11 mouse cellular contexts compared by ENCODE assay signal in genomic region chr10:75056255-75056654, GRCm38 (mm10). TPM values are rescaled to one million over a fixed set of nuclear protein-coding genes. Genes with fewer than 3 reads are reported as not detected.
DNase-seq lines count a peak whose midpoint lies in the region; ATAC-seq and TF ChIP-seq lines count a peak whose summit lies in the region.
"Had no signal": no experiment of that assay in that cellular context is flagged by ENCODE, and none has a peak within 500 bp of the region (broad histone marks: within the 10 kb centered on the region; RNA-seq: fewer than 3 reads in every experiment).

No protein-coding gene starts in this region.

- peaks cover 19% of the 10 kb centered on the region for H3K27me3 ChIP-seq in liver, embryonic 14.5 days (ENCODE audit: control insufficient read depth, insufficient read depth, low read length)
- H3K27me3 ChIP-seq: embryonic facial prominence, embryonic 13.5 days; limb, embryonic 13.5 days had no signal

- 23% methylated on average over 4 of the region's 4 CpGs for WGBS in liver, embryonic 14.5 days (ENCODE audit: insufficient replicate concordance)
- 48% methylated on average over 4 of the region's 4 CpGs for WGBS in lung, adult 2 months

- no peak overlapping the region for H3K9ac ChIP-seq in liver, embryonic 14.5 days (replicated peaks)
- H3K9ac ChIP-seq: embryonic facial prominence, embryonic 13.5 days; limb, embryonic 13.5 days had no signal

- peaks cover 2 to 41% of the 10 kb centered on the region in 2 experiments; a peak in 3 of 4 replicates for H3K4me1 ChIP-seq in liver, embryonic 14.5 days (replicated peaks; ENCODE audit: control insufficient read depth in 2 of 2, insufficient read depth in 2 of 2, low read length in 1 of 2)
- 0 out of 2 replicates have a peak, but pooled peaks cover 2% of the 10 kb centered on the region for H3K4me1 ChIP-seq in lung, adult 2 months (ENCODE audit: control insufficient read depth, insufficient read depth, low read length)

- peak; percentile 21; the same call in 1 of the 2 replicates for ATAC-seq in liver, embryonic 14.5 days (ENCODE audit: insufficient read depth)
- ATAC-seq in activated CD4-positive, CD25-positive, alpha-beta regulatory T cell, adult 4 months: no peak
- no peak for ATAC-seq in erythroblast, adult 5-6 weeks (replicated peaks; ENCODE audit: low FRiP score, poor library complexity, severe bottlenecking)

- H3K4me2 ChIP-seq in liver, embryonic 14.5 days (ENCODE audit: low read depth): no peak overlapping the region
- H3K4me2 ChIP-seq: embryonic facial prominence, embryonic 13.5 days; limb, embryonic 13.5 days had no signal

- no peak for TF ChIP-seq EP300 in liver, embryonic 14.5 days (IDR thresholded peaks at IDR 0.05; ENCODE audit: low read depth)

- H3K36me3 ChIP-seq in liver, embryonic 14.5 days (replicated peaks; ENCODE audit: control insufficient read depth, insufficient read depth, low read depth): no peaks in the 10 kb centered on the region
- H3K36me3 ChIP-seq: embryonic facial prominence, embryonic 13.5 days; limb, embryonic 13.5 days had no signal

- no peak overlapping the region for H3K4me3 ChIP-seq in liver, embryonic 14.5 days (ENCODE audit: insufficient read depth in 1 of 2, low read depth in 2 of 2, low read length in 2 of 2)
- no peak overlapping the region for H3K4me3 ChIP-seq in lung, adult 2 months (replicated peaks; ENCODE audit: extremely low read depth, low read depth, low read length)
- H3K4me3 ChIP-seq: embryonic facial prominence, embryonic 13.5 days; limb, embryonic 13.5 days had no signal

- peak; percentile 22 for DNase-seq in embryo, embryonic 11 days
- no peak for DNase-seq in embryo, embryonic 10 days (ENCODE audit: low spot score)
- peak; percentile 29 for DNase-seq in right cerebral cortex, adult 18-20 months
- no peak for DNase-seq in right cerebral cortex, postnatal 4 days
- no peak for DNase-seq in liver, embryonic 14.5 days (ENCODE audit: low read depth in 3 of 3, low spot score in 3 of 3)
- DNase-seq in lung, adult 2 months: no peak

- no peaks in the 10 kb centered on the region for H3K9me3 ChIP-seq in liver, embryonic 14.5 days (ENCODE audit: control insufficient read depth, low read length)
- H3K9me3 ChIP-seq: embryonic facial prominence, embryonic 13.5 days; limb, embryonic 13.5 days had no signal

- TF ChIP-seq CTCF in liver, embryonic 14.5 days (IDR thresholded peaks at IDR 0.05; ENCODE audit: low read depth): no peak
- no peak for TF ChIP-seq CTCF in lung, adult 2 months (IDR thresholded peaks at IDR 0.05; ENCODE audit: insufficient read depth, low read length)

- no peak for TF ChIP-seq POLR2A in lung, adult 2 months (IDR thresholded peaks at IDR 0.05; ENCODE audit: borderline replicate concordance, extremely low read depth, low read depth, low read length)

- no peak overlapping the region for H3K27ac ChIP-seq in liver, embryonic 14.5 days
- H3K27ac ChIP-seq: embryonic facial prominence, embryonic 13.5 days; limb, embryonic 13.5 days had no signal

RNA-seq across cellular contexts. Expression of gene Bcr, which starts 4.1 kb away (rescaled TPM):
- polyA plus RNA-seq in liver, embryonic 14.5 days (2012; rRNA removed): 3.3 and 3.5 TPM in 2 replicates
- polyA plus RNA-seq in liver, embryonic 14.5 days (2014; fragmentation: Nextera tagmentation; extraction: Ambion mirVana): 0.85 and 1.3 TPM in 2 replicates
- 1 to 10 TPM; 3.7 to 4.6 TPM for polyA plus RNA-seq in activated CD4-positive, CD25-positive, alpha-beta regulatory T cell, adult 4 months (2017; shearing (Covaris generic))
- 2.7 and 3.7 TPM in 2 replicates for total RNA-seq in erythroblast, adult 5-6 weeks (2015; ENCODE audit: low replicate concordance)
- 2.3 and 4.9 TPM in 2 replicates for total RNA-seq in erythroblast, adult 5-6 weeks (2017; ENCODE audit: low replicate concordance)
- 51.8 and 51.9 TPM in 2 replicates for polyA plus RNA-seq in lung, adult 2 months (2012; rRNA removed)

RNA-seq across cellular contexts. Expression of gene Rab36, which starts 19.4 kb away (rescaled TPM):
- 2.0 and 2.5 TPM in 2 replicates for polyA plus RNA-seq in liver, embryonic 14.5 days (2012; rRNA removed)
- polyA plus RNA-seq in liver, embryonic 14.5 days (2014; fragmentation: Nextera tagmentation; extraction: Ambion mirVana): 0.70 and 1.1 TPM in 2 replicates
- polyA plus RNA-seq in activated CD4-positive, CD25-positive, alpha-beta regulatory T cell, adult 4 months (2017; shearing (Covaris generic)): under 1 TPM; 0.19 to 0.60 TPM
- 1.3 TPM in 1 of 2 replicates, not detected in the other for total RNA-seq in erythroblast, adult 5-6 weeks (2015; ENCODE audit: low replicate concordance)
- 1.4 TPM in 1 of 2 replicates, not detected in the other for total RNA-seq in erythroblast, adult 5-6 weeks (2017; ENCODE audit: low replicate concordance)
- polyA plus RNA-seq in lung, adult 2 months (2012; rRNA removed): 13.4 and 19.3 TPM in 2 replicates

RNA-seq across cellular contexts. Expression of gene Rsph14, which starts 23.9 kb away (rescaled TPM):
- not detected in 2 replicates for polyA plus RNA-seq in liver, embryonic 14.5 days (2012; rRNA removed)
- not detected in 2 replicates for polyA plus RNA-seq in liver, embryonic 14.5 days (2014; fragmentation: Nextera tagmentation; extraction: Ambion mirVana)
- polyA plus RNA-seq in activated CD4-positive, CD25-positive, alpha-beta regulatory T cell, adult 4 months (2017; shearing (Covaris generic)): not detected
- total RNA-seq in erythroblast, adult 5-6 weeks (2015; ENCODE audit: low replicate concordance): not detected in 2 replicates
- total RNA-seq in erythroblast, adult 5-6 weeks (2017; ENCODE audit: low replicate concordance): not detected in 2 replicates
- 3.3 and 6.1 TPM in 2 replicates for polyA plus RNA-seq in lung, adult 2 months (2012; rRNA removed)
- total RNA-seq: granulocyte monocyte progenitor cell, adult 5-6 weeks had no signal
- polyA plus RNA-seq: embryonic facial prominence, embryonic 13.5 days; limb, embryonic 13.5 days had no signal

Comparison
In these comparisons a context has a peak if more than half of its experiments do, and no peak if none do; other contexts are left out.
1. DNase-seq: peak in embryo, embryonic 11 days (single experiment) and right cerebral cortex, adult 18-20 months (single experiment); none in embryo, embryonic 10 days (single experiment), right cerebral cortex, postnatal 4 days (single experiment), liver, embryonic 14.5 days (0 of 3) and lung, adult 2 months (single experiment).